Mouse (Mus musculus): ENCODE data around the gene Hist3h2ba. TPM values are rescaled to one million over a fixed set of nuclear protein-coding genes. Genes with fewer than 3 reads are reported as not detected.
A peak's percentile ranks its signal among the peaks of the same experiment; 100 is the strongest.

Hist3h2ba gene
- polyA plus RNA-seq, 1 experiment from 2014 or later: 21.5 TPM

- 59% methylated on average over 8 of the region's 8 CpGs for WGBS
- Histone ChIP-seq H3K27me3 (0 out of 2 replicates have a peak, but pooled peaks cover 4% of the 10 kb centered on the region), H3K9me3 (no peaks in the 10 kb centered on the region), H3K36me3 (no peaks in the 10 kb centered on the region; the same call in 1 of the 2 replicates), H3K4me3 (no peak overlapping the region), H3K9ac (no peak overlapping the region), H3K4me1 (peaks cover 16% of the 10 kb centered on the region), H3K4me2 (no peak overlapping the region), H3K27ac (peak overlapping the region; percentile 32; the same call in 1 of the 2 replicates)
- no peak for ATAC-seq (ENCODE audit: borderline replicate concordance, extremely low read depth, low FRiP score, low TSS enrichment)
Measured at GRCm38 (mm10) chr11:58969027-58969426, 20.3 kb downstream of the Hist3h2ba start.

- Histone ChIP-seq H3K9ac (no peak overlapping the region), H3K36me3 (no peaks in the 10 kb centered on the region; the same call in 1 of the 2 replicates), H3K4me3 (no peak overlapping the region), H3K27ac (peak overlapping the region; percentile 53), H3K9me3 (no peaks in the 10 kb centered on the region), H3K27me3 (no peaks in the 10 kb centered on the region), H3K4me2 (no peak overlapping the region), H3K4me1 (peaks cover 16% of the 10 kb centered on the region)
- peak; percentile 20; the same call in 1 of the 2 replicates for ATAC-seq (ENCODE audit: borderline replicate concordance, extremely low read depth, low FRiP score, low TSS enrichment)
- 53% methylated on average over 6 of the region's 6 CpGs for whole genome bisulfite sequencing
Measured at GRCm38 (mm10) chr11:58969659-58970058, 20.9 kb downstream of the Hist3h2ba start.

- peaks cover 18% of the 10 kb centered on the region for H3K4me1 ChIP-seq
- 83% methylated on average over 21 of the region's 21 CpGs for WGBS
- no peak; the same call in 1 of the 2 replicates for ATAC-seq (ENCODE audit: borderline replicate concordance, extremely low read depth, low FRiP score, low TSS enrichment)
- H3K27me3 ChIP-seq: no peaks in the 10 kb centered on the region
- H3K36me3 ChIP-seq: no peaks in the 10 kb centered on the region; the same call in 1 of the 2 replicates
- no peak overlapping the region for H3K9ac ChIP-seq
- H3K9me3 ChIP-seq: no peaks in the 10 kb centered on the region
- H3K27ac ChIP-seq: no peak overlapping the region
- no peak overlapping the region for H3K4me3 ChIP-seq
- H3K4me2 ChIP-seq: no peak overlapping the region
Measured at GRCm38 (mm10) chr11:58970831-58971530, 22.3 kb downstream of the Hist3h2ba start.

- 98% methylated on average over 3 of the region's 3 CpGs for WGBS
- no peak overlapping the region for H3K9ac ChIP-seq
Measured at GRCm38 (mm10) chr11:58971796-58972195, 23.1 kb downstream of the Hist3h2ba start.

GRCm38 (mm10) chr11:58974414-58974813 lies 25.7 kb downstream of the Hist3h2ba start:
- H3K4me1 ChIP-seq: peaks cover 26% of the 10 kb centered on the region
- H3K4me2 ChIP-seq: no peak overlapping the region
- ATAC-seq (ENCODE audit: borderline replicate concordance, extremely low read depth, low FRiP score, low TSS enrichment): no peak
- H3K27me3 ChIP-seq: no peaks in the 10 kb centered on the region
- H3K36me3 ChIP-seq: no peaks in the 10 kb centered on the region; the same call in 1 of the 2 replicates
- no peak overlapping the region for H3K27ac ChIP-seq
- 87% methylated on average over 3 of the region's 3 CpGs for WGBS
- no peaks in the 10 kb centered on the region for H3K9me3 ChIP-seq
- H3K4me3 ChIP-seq: no peak overlapping the region
- H3K9ac ChIP-seq: no peak overlapping the region

More at GRCm38 (mm10) chr11:58971796-58972195, 23.1 kb downstream of the Hist3h2ba start:
- Histone ChIP-seq H3K4me2 (no peak overlapping the region), H3K27ac (no peak overlapping the region), H3K4me3 (no peak overlapping the region), H3K4me1 (peaks cover 20% of the 10 kb centered on the region), H3K27me3 (no peaks in the 10 kb centered on the region), H3K9me3 (no peaks in the 10 kb centered on the region), H3K36me3 (no peaks in the 10 kb centered on the region; the same call in 1 of the 2 replicates)
- ATAC-seq (ENCODE audit: borderline replicate concordance, extremely low read depth, low FRiP score, low TSS enrichment): no peak

- Histone ChIP-seq H3K4me3 (peak overlapping the region; percentile 96), H3K9me3 (no peaks in the 10 kb centered on the region), H3K27ac (peak overlapping the region; percentile 52), H3K4me2 (peak overlapping the region; percentile 92), H3K36me3 (peaks cover 2% of the 10 kb centered on the region; the same call in 1 of the 2 replicates), H3K9ac (peak overlapping the region; percentile 93), H3K4me1 (peaks cover 34% of the 10 kb centered on the region), H3K27me3 (no peaks in the 10 kb centered on the region)
- under 1% methylated on average over 29 of the region's 29 CpGs for WGBS
- ATAC-seq (ENCODE audit: borderline replicate concordance, extremely low read depth, low FRiP score, low TSS enrichment): no peak
Measured at GRCm38 (mm10) chr11:58977150-58977549, 28.4 kb downstream of the Hist3h2ba start.

GRCm38 (mm10) chr11:58977607-58978026 lies 28.9 kb downstream of the Hist3h2ba start:
- no peaks in the 10 kb centered on the region for H3K27me3 ChIP-seq
- WGBS: under 1% methylated on average over 21 of the region's 21 CpGs
- H3K4me3 ChIP-seq: peak overlapping the region; percentile 96
- H3K36me3 ChIP-seq: peaks cover 7% of the 10 kb centered on the region; the same call in 1 of the 2 replicates
- H3K9ac ChIP-seq: peak overlapping the region; percentile 93
- no peak for ATAC-seq (ENCODE audit: borderline replicate concordance, extremely low read depth, low FRiP score, low TSS enrichment)
- H3K4me2 ChIP-seq: peak overlapping the region; percentile 92
- peaks cover 34% of the 10 kb centered on the region for H3K4me1 ChIP-seq
- H3K9me3 ChIP-seq: no peaks in the 10 kb centered on the region
- peak overlapping the region; percentile 52 for H3K27ac ChIP-seq

GRCm38 (mm10) chr11:58978027-58978705 lies 29.4 kb downstream of the Hist3h2ba start, which contains the start of gene Trim11:
Gene Trim11, plus strand, starts transcription at chr11:58978093.
- H3K9ac ChIP-seq: peak within 1 kb of the TSS; percentile 93
- H3K4me1 ChIP-seq: peaks cover 34% of the 10 kb centered on the region
- H3K4me3 ChIP-seq: peak within 1 kb of the TSS; percentile 96
- no peaks in the 10 kb centered on the region for H3K9me3 ChIP-seq
- ATAC-seq (ENCODE audit: borderline replicate concordance, extremely low read depth, low FRiP score, low TSS enrichment): peak; percentile 72; the same call in 1 of the 2 replicates
- H3K27me3 ChIP-seq: no peaks in the 10 kb centered on the region
- H3K4me2 ChIP-seq: peak within 1 kb of the TSS; percentile 92
- WGBS: under 1% methylated on average over 64 of the region's 64 CpGs
- peaks cover 12% of the 10 kb centered on the region; the same call in 1 of the 2 replicates for H3K36me3 ChIP-seq
- peak within 1 kb of the TSS; percentile 52 for H3K27ac ChIP-seq

GRCm38 (mm10) chr11:58978706-58979030 lies 29.9 kb downstream of the Hist3h2ba start:
- no peaks in the 10 kb centered on the region for H3K9me3 ChIP-seq
- peak overlapping the region; percentile 93 for H3K9ac ChIP-seq
- peaks cover 14% of the 10 kb centered on the region; the same call in 1 of the 2 replicates for H3K36me3 ChIP-seq
- H3K4me2 ChIP-seq: peak overlapping the region; percentile 92
- H3K27ac ChIP-seq: no peak overlapping the region; the same call in 1 of the 2 replicates
- peaks cover 34% of the 10 kb centered on the region for H3K4me1 ChIP-seq
- peak overlapping the region; percentile 96 for H3K4me3 ChIP-seq
- H3K27me3 ChIP-seq: no peaks in the 10 kb centered on the region
- WGBS: 2% methylated on average over 5 of the region's 5 CpGs
- no peak for ATAC-seq (ENCODE audit: borderline replicate concordance, extremely low read depth, low FRiP score, low TSS enrichment)

GRCm38 (mm10) chr11:58979183-58979582 lies 30.5 kb downstream of the Hist3h2ba start:
- no peaks in the 10 kb centered on the region for H3K27me3 ChIP-seq
- no peak overlapping the region for H3K27ac ChIP-seq
- H3K4me2 ChIP-seq: peak overlapping the region; percentile 92
- H3K4me3 ChIP-seq: peak overlapping the region; percentile 96
- H3K9me3 ChIP-seq: no peaks in the 10 kb centered on the region
- 76% methylated on average over 3 of the region's 3 CpGs for WGBS
- H3K36me3 ChIP-seq: peaks cover 19% of the 10 kb centered on the region
- H3K4me1 ChIP-seq: peaks cover 34% of the 10 kb centered on the region
- H3K9ac ChIP-seq: peak overlapping the region; percentile 93
- no peak for ATAC-seq (ENCODE audit: borderline replicate concordance, extremely low read depth, low FRiP score, low TSS enrichment)

- Histone ChIP-seq H3K4me3 (peak overlapping the region; percentile 96), H3K36me3 (peaks cover 24% of the 10 kb centered on the region), H3K27ac (no peak overlapping the region), H3K4me1 (peaks cover 34% of the 10 kb centered on the region), H3K9ac (peak overlapping the region; percentile 93; the same call in 1 of the 2 replicates), H3K4me2 (peak overlapping the region; percentile 92), H3K27me3 (no peaks in the 10 kb centered on the region), H3K9me3 (no peaks in the 10 kb centered on the region)
- ATAC-seq (ENCODE audit: borderline replicate concordance, extremely low read depth, low FRiP score, low TSS enrichment): no peak
- WGBS: 74% methylated on average over 7 of the region's 7 CpGs
Measured at GRCm38 (mm10) chr11:58979661-58980060, 30.9 kb downstream of the Hist3h2ba start.
